Mouse (Mus musculus): ENCODE data around the gene E2f7.

E2f7 gene

DNA sequence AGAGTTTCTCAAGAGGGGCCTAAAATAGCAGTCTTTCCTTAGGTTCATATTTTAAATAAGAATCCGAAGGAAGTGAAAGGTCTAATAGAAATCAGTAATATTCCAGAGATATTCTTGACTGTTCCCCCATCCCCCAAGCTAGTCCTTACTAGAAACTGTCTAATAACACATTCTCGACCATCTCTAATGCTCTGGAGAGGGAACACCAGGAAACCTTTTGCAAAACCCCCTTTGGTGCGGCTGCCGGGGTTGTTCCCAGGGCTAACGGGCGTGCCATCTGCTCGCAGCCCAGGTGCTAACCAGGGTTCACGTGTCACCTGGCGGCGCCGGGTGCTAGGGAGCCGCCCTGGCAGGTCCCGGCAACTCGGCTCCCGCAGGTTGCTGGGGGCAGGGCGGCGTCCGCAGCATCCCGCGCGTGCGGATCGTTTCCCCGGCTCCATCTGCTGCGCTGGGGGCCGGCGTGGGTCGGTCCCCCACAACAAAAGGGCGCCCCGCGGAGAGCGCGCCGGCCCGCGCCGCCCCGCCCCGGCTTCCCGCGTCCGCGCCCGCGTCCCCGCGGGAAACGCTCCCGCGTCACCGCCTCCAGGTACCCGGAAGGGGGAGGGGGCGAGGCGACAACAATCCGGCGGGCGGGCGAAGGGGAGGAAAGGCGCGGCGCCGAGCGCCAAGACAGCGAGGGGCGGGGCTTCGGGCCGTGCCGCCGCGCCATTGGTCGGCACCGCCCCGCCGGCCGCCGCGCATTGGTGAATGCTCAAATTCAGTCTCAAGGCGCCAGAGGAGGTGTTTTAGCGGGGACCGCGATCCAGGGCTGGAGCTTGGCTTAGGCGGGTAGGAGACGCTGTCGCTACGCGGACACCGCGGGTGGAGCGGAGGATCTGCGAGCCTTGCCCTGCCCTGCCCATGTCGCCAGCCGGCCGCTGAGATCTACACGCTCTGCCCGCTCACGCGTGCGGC is at the start of gene E2f7:
E2f7 (plus strand) TSS at position 754 of the 954 bp plus-strand sequence.
- peak; percentile 94 for DNase-seq

DNA sequence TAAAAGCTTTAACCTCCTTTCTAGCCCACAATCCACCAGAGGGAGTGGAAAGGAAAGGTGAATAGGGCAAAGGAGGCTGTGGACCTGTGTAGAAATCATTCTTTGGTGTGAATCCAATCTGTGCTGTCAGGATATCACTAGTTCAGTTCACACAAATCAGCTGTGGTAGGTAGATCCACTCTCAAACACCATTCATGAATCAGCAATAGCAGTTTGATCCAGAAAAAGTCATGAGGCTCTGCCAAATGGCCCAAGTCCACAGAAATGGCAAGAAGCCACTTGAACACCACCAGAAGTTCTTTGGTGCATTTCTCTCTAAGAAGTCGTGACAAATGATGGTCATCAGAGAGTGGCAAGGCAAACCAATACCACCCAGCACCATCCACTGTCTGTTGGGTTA is 44.0 kb upstream of the E2f7 start:
- DNase-seq: no peak

DNA sequence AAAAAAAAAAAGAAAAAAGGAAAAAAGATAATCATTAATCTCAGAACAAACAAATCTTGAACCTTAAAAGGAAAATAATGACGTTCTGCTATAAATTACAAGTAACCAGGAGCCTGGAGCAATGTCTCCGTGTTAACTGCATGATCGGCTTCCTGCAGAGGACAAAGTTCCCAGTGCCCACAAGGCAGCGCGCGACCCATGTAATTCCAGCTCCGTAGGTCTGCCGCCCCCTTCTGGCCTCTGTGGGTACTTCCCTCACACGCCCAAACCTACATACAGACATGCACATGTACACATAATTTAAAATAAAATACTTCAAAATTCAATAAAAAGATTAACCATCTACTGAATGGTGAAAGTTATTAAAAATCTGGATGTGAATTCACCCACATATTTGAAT is 39.6 kb upstream of the E2f7 start:
- peak; percentile 6 for DNase-seq

DNA sequence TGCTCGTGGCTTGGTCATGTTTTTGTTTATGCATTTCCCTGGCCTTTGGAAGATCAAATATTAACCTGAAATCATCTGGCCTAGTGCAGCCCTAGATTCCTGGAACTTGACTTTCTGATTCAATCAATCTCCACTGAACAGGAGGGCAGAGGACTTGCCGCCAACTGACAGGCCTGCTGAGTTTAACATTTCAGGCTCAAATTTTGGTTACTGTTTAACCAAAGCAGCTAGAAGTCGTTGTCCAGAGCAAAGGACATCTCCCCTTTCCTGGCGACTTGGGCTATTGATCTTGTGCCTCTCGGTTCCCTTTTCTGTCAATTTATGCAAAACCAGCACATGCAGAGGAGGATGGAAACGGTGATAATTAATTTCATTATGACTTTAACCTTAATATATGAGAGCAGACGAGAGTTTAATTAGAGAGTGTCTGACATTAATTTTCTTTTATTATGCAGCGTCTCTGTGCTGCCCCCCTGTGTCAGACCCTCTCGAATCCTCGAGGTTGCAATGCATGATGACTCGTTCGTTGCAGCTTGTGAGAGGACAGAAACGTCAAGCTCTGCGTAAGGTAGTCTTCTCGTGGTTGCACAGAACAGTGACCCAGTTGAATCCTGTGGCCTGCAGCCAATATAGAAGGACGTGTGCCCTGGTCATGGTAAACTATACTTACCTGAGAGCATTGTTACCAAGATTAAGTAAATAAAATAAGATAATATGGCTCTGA is 37.7 kb upstream of the E2f7 start:
- no peak for DNase-seq

DNA sequence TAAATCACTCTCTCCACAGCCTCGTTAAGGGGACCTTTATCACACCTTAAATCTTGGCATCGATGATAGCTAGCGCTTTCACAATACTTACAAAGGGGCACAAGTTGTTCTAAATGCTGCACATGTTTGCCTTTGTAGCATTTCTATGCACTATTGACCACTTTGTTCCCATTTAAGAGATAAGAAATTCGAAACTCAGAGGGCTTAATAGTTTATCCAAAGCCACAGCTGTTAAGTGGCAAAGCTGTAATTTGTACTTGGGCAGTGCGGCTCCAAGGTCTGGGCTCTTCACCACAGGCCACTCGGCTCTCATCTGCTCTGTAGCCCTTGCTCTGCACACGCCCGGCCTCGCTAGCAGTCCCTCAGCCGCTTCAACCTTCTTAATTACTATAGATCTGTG is 28.4 kb upstream of the E2f7 start:
- no peak for DNase-seq

DNA sequence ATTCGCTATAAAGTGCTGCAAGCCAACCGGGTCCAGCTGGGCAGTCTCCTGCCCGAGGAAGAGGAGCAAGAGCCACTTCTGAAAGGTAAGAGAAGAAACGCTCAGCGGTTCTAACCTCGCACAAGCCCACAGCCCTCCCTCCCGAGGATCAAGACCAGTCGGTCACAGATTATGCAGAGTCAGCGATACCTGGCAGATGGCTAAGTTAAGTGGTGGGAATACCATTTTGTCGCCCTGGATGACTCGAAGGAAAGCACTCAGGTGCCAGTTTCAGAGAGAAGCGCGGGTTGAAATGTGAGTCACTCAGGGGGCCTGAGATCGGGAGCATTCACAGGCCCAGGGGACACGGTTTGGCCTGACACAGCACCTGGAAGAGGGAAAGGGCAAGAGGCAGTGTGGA is 18.8 kb upstream of the E2f7 start:
- no peak for DNase-seq

DNA sequence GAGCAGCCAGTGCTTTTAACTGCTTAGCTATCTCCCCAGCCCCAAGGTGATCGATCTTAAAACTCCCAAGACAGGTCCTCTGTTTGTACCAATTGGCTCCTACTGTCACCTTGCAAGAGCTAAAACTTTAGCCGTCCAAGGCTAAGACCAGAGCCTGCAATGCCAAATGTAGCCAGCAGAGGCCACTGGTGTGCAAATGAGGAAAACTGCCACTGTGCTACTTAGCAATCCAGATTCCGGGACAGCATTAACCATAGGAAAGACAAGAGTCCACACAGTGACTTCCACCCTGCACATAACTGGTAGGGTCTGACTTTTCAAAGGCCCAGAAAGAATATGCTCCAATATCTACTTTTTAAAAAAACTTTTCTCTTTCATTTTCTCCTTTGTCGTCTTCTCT is 17.4 kb upstream of the E2f7 start:
- peak; percentile 46 for DNase-seq

DNA sequence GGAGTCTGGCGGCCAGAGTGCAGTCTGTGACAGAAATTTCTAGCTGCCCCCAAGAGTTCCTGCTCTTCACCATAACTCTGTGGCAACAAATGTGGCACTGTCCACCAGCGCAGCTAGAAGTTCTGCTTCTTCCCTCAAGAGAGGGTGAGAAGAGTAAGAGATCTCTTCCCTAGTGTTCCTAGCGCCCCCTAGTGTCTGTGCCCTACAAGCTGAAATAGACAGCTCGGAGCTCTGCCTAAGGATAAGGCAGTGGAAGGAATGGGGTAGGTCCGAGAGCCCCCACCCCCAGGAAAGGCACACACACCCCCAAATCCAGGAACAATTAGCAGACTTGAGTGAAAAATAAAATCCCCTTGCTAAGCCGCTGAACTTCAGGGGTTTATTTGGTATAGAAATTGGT is 11.9 kb upstream of the E2f7 start:
- DNase-seq: peak; percentile 66

DNA sequence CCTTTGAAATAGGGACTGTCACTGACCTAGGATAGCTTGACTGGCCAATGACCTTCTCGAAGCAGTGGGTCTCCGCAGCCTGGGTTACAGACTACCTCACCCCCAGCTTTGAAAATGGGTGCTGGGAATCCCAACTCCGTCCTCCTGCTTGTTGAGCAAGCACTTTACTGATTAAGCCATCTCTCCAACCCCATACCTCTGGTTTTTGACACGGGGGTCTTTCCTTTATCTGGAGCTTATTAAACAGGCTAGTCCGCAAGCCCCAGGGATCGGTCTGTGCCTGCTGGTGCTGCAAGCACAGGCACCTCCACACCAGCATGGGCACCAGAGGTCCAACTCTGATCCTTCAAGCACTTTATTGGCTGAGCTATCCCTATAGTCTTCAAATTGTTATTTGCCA is 1.5 kb upstream of the E2f7 start:
- DNase-seq: no peak

DNA sequence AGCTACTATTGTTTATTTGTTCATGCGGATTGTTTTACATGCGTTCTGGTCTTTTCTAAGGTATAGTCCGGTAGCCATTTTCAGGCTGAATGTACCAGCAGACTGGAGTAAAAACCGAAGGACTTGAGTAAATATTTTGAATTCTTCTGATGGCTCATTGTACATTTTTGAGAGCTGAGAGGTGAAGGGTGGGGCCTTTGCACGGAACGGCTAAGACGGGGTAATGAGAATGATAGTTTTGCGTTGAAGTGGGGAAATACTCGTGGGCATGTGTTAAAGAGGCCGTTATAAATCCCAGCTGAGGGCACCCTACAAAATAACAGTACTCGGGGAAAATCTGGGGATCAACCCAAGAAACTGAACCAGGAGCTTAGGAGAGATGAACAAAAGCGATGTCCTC is 1.1 kb upstream of the E2f7 start:
- no peak for DNase-seq

DNA sequence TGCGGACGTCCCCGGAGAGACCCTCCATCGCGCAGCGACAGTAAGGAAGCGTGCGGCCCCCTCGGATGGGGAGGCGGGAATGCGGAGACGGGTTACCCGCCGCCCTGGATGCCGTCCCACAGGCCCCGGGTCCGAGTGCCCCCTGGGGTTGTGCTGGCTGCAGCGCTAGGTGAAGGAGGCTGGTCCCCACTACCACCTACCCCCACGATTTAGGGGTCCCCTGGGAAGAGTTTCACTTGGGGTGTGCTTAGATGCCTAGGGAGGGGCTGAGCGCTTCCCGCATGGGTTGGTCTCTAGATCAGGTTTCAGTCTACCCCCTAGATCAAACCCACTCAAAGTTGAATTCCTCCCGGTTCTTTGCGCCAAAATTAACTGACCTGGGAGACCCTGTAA is 397 bp downstream of the E2f7 start:
- DNase-seq: no peak

DNA sequence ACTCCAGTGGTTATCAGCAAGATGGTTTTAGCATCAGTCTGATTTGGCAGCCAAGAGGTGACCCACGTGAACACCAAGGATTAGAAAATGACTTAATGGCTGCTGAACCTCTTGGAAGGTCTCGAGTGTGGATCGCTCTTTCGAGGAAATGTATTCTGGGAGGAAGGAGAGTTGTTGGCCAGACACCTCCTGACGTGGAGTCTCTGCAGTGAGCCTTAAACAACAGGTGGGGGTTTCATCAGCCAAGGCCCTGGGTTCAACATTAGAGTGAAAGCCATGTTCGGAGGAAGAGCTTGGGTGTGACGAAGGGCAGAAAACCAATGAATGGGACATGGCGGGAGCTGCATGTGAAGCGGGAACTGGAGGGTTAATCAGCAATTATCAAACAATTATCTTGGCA is 3.8 kb downstream of the E2f7 start:
- no peak for DNase-seq

DNA sequence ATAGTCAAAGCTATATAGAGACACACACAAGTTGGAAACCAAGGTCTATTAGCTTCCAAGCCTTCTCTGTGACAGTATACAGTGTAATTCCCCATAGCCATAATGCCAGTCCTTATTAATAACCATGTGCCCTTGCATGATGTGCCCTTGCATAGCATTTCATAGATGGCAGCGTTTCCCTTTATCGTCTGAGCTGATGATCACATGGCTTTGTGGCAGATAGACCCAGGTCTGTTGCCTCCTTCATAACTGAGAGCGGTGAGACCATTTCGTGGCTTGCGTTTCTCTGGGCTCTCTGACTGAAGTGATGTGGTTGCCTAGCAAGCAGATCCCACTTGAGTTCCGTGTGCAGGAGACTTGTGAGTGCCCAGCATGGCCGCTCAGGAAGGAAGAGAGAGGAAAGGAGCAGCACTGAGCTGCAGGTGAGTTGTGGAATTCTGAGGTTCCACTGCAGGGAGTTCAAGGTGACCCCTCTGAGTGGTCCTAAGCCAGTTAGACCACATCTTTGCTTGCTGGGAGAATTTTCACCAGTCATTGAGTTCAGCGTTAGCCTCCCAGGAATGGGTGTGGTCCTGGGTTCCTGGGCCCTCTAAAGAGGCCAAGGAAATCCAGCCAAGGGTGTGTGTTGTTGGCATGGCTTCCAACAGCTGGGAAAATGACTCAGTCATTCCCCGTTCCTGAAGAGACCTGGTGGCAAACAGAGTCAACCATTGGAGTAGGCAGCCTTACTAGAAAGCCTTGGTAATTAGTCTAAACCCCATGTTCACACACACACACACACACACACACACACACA is 4.5 kb downstream of the E2f7 start:
- DNase-seq: no peak

DNA sequence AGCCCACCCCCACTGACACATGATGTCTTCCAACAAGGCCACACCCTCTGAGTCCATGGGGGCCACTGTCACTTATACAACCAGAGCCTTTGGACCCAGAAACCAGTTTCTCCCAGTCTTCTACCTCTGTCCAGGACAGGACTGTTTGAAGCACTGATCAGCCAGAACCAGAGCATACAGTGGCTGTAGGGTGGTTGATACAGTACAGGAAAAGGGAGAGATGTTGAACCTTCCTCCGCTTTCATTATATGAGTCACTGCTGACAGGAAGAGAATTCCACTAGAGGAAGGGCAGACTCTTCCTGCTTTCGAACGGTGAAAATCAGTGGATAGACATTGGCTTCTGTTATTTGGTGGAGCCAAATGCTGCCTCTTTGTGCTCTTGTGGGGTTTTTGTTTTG is 7.6 kb downstream of the E2f7 start:
- no peak for DNase-seq

DNA sequence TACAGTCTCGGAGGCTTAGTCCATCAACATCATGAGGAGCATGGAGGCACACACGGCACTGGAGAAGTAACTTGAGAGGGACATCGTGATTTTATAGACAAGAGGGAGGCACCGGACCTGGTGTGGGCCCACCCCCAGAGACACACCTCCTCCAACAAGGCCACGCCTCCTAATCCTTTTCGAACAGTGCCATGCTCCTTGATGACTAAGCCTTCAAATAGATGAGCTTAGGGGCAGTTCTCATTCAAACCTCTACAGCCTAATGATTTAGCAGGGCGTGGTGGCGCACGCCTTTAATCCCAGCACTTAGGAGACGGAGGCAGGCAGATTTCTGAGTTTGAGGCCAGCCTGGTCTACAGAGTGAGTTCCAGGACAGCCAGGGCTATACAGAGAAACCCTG is 10.3 kb downstream of the E2f7 start:
- DNase-seq: no peak

DNA sequence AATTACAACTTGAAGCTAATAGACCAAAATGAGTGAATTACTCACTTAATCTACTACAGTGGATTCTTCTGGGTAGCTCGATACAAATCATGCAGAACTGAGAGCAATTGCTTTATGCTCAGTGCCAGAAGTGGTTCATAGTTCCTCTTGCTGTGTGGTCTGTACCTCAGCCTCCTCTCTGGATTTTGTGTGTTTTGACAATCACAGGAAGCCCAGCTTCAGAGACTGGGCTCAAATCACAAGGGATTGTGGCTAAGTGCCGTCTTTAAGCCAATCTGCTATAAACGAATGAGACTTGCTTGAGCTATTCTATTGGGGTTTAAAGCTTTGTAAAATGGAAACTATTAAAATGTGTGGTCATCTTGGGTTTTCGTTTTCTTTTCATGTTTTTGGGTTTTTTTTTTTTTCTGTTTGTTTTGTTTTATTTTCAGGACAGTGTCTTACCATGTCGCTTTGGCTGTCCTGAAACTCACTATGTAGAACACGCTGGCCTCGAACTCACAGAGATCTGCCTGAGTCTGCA is 11.1 kb downstream of the E2f7 start:
- no peak for DNase-seq

DNA sequence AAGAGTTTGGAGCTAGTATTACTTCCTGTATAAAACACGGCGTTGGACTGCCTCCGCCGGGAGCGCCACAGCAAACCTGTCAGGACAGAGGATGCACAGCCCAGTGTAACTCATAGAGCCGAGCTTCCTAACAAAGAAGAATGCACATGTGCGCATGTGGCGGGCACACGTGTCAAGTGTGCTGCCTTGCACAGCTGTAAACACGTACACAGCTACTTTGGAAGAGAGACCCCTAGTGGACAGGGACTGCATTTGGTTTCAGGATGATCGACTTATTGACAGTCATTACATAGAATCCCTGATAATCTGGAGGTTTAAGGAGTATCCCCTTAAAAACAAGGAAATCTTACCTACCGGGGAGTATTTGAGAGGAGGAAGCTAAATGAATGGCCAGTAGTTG is 15.3 kb downstream of the E2f7 start:
- DNase-seq: peak; percentile 35

DNA sequence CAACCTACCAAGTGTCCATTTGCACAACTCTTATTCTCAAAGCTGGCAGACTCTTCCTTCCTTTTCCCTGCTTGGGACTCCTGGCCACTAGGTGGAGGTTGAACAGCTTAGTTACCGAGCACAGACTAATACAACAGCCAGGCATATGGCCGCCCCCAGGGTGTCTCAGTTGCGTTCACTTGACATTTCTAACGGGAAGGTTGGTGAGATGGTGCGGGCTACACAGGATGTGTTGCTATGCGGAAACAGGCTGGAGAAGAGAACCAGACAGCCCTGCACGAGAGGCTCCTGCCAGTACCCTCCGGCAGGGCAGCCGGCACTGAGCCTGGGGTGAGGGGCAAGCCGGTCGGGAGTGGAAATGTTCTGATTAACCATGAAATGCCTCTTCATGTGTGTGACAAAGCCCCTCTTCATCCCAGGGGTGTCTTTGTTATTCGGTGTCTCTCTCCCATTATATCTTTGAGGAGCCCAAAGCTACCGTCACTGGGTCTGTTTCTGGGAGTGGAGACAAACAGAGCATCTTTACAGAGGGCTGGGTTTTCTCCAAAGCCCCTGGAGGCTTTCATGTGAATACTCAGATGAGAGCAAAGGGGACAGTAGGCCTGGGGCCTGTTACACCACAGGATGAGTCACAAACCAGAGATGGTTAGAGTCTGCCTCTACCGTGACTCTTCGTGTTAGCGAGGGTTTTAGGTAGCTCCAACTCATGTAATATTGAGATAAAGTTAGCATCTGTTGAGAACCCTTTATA is 17.1 kb downstream of the E2f7 start:
- no peak for DNase-seq

DNA sequence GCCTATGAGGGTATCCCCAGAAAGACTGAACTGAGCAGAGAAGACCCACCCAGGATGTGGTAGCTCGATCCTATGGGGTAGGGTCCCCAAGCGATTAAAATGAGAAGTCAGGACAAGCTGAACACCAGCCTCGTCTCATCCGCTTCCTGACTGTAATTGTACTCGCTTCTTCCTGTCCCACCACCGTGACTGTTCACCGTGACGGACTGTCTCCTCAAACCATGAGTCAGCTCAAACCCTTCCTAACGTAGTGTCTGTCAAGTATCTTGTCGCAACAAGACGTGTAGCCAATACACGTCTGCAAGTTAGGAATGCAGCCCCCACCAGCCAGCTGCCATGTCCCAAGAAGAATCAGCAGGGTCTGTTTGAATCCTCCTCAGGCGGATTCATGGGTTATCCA is 18.2 kb downstream of the E2f7 start:
- no peak for DNase-seq

DNA sequence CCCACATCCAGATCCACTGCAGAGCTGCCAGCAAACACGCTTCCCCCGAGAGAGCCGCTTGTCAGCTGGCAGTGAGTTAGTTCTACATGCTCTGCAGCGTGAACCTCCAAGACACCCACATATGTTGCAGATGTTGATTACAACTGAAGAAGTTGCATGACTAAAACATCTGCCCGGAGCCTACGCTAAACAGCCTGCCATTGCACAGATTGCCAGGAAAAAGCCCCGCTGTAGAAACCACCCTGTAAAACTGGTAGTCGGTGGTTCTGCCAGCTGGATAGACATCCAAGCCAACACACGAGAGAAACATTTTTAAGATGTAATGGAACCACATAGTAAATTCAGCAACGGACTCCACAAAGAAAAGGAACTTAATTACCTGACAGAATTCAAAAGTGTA is 24.3 kb downstream of the E2f7 start:
- no peak for DNase-seq

DNA sequence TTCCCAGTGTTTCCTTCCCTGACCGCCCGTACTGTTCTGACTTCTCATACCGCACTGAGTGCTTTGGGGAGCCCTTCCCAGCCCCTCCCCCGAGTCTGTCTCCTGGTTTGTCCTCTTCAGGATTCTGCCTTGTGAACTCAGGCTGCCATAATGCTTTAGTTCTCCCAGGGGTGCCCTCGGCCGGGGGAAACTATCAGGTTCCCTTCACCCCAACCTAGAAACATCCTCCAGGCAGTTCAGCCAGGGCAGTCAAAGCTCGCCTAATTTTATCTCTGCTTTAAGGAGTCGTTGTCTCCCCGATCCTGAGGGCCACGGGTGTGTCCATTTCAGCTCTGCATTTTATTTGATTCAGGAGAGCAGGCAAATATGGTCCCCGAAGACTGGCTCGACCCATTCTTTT is 28.0 kb downstream of the E2f7 start:
- DNase-seq: no peak

DNA sequence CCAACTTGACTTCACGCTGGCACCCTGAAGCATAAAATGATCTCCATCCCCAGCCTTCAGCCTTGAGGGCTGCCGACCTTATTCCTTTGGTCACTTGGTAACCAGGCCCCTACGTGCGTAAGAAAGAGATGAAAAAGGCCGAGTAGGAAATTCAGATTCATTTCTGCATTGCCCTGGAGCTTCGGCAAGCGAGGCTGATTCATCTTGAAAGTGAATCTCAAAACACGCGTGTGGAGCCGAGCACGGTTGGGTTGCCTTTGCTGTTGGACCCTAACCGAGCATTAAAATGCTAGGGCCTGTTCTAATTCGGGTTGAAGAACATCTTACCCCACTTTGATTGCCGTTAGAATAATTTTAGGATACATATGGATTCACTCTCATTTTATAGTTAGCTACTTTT is 28.6 kb downstream of the E2f7 start:
- no peak for DNase-seq

DNA sequence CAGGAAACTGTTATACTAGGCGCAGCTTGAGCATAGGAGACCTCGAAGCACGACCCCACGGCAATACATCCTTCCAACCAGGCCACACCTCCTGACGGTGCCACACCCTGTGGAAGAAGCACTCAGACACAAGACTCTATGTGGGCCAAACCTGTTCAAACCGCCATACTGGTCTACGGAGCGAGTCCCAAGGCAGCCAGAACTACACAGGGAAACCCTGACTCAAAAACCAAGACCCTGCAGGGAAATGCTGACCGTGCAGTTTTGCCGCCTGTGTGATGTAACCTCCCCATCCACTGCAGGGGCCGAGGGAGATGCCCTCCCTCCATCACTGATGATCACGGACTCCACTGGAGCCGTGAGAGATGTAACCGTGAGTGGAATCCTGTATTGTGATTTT is 36.5 kb downstream of the E2f7 start:
- DNase-seq: no peak
